Mouse (Mus musculus) fat pad, adult 2 months (tissue): ENCODE results near the gene Gak.

ENCODE experiments used
- DNase-seq: peaks from one replicate; pipeline ENCODE4 v3.0.0-alpha.2; 2011; ENCODE audit warnings: low read depth, low spot score; ENCODE audit errors: extremely low read depth

Gene Gak

GRCm38 (mm10) chr5:108602537-108602936, 27.0 kb downstream of the Gak start:
- peak; percentile 31 for DNase-seq

DNA sequence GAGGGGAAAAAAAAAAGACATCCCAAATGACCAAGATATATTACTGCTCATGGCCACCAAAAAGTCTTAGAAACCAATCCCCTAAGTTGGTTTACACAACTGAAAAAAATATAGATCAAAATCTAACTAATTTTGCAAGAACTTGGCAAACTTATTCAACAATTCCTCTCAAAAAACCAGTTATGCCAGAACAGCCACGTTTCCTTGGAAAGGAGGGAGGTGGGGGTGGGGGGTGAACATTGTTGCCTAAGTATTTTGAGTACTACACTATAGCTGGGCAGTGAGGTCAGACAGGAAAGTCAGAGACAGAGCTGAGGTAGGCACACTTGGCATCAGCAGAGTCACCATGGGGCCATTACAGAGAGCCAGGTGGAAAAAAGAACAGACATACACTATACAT, 29.6 kb downstream of the Gak start:
- peak; percentile 88 for DNase-seq

GRCm38 (mm10) chr5:108581361-108581891, 48.1 kb downstream of the Gak start:
- no peak for DNase-seq

DNA sequence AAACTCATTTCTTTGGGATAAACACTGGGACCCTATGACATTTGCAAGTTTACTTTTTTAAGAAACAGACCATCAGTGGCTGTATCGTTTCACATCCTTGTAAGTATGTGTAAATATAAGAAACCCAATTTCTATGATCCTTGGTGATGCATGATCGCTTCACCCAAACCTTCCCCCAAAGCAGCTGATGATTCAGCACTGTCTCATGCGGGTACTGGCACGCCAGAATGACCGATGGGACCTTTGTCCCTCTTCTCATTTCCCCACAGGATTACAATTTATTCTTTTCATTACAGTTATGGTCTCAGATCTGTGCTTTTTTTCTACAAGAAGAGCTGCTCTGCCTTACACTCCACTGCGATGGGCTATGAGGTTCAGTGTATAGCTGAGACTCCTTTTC, 56.5 kb downstream of the Gak start:
- DNase-seq, result no peak

DNA sequence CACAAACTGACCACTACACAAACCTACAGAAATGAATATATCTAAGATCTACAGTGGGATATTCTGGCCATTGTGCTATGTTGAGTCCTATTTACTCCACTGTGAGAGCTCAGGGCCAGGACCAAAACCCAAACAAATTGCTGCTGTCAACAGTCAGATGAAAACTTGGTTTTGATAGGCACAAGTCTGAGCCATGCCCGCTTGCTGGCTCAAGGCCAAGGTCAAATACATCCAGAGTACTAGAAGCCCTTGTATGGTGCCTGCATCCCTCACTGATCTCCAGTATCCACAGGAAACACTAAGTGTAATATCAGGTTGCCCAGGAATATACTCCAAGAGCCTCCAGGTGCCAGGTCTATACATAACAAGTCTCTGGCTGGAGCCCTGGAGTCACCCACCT, 58.6 kb downstream of the Gak start:
- no peak for DNase-seq

GRCm38 (mm10) chr5:108567104-108567503, 62.5 kb downstream of the Gak start:
- DNase-seq, result peak; percentile 7

GRCm38 (mm10) chr5:108566523-108566922, 63.0 kb downstream of the Gak start:
- DNase-seq, result no peak

DNA sequence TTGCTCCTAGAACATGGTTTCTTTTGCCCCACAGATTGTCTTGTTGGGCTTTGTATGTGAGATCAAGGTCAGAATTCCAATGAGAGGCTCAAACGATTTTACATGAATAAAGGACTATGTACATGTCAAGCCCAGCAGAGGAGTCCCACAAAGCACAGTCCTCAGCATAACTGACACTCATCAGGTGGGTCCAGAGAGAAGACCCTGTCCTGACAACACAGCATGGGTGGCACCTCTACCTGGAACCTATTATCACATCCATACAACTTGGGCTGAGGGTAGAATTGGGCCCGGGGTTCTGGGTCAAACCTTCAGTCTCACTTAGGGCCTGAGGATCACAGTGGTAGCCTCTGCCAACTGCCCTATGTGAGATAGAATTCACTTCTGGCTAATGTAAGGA, 64.2 kb downstream of the Gak start:
- DNase-seq, result no peak

- DNase-seq, result no peak
These were observed 65.2 kb downstream of the Gak start for GRCm38 (mm10) chr5:108564346-108564745.

- DNase-seq, result no peak
These were observed 67.1 kb downstream of the Gak start for GRCm38 (mm10) chr5:108562483-108562882.

GRCm38 (mm10) chr5:108556986-108557385, 72.6 kb downstream of the Gak start:
- DNase-seq, result no peak

DNA sequence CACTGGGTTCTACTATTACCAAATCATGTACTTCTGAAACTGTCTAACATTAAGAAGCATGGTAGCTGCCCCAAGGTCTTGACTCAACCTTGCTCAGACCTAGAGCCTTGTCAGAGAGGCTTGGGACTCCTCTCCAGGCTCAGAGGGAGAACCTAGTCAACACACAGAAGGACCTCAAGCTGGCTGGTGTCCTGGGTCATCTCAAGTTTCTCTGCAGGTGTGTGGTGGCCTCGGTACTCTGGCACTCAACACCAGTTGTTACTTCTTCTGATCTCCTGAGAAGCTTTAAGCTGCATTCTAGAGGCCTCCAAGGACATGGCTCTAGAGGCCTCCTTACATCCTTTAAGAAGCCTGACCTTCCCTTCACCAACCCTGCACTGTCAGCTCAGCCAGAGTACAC, 75.5 kb downstream of the Gak start:
- DNase-seq, result no peak

DNA sequence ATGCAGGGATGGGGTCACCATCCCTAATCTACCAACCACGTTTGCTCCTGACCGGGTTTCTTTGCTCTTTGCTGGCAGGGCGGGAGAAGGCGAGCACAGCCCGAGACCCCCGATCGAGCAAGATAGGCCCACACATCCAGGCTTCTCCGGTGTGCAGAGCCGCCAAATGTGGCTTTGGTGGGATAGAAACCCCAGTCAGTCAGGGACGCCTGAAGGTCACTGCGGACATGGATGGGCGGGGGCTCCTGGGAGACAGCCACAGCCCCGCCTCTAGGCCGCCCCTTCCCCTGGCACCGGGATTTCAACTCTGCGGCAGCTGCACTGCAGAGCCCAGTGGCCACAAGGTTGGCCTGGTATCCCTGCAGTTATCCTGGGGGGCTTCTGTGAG, 79.4 kb downstream of the Gak start:
- no peak for DNase-seq

- DNase-seq, result no peak
These were observed 79.9 kb downstream of the Gak start, which contains the start of gene Cplx1 for GRCm38 (mm10) chr5:108549489-108550206. Cplx1 (minus strand) TSS chr5:108550024.

DNA sequence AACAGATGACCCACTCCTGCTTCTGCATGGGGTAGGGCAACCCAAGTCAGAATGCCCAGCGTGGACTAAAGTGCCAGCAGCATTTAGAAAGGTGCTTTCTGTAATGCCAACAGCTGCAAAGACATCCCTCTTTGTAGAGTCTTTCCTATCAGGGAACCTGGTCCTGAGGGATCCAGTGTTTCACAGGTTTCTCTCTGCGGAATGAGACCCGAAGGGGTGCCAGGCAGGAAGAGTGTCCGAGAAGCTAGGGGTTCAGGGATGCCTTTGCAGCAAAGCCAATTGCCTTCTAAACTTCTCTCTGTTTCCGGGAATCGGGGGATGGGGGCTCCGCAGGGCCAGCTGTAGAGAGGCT, 80.4 kb downstream of the Gak start:
- DNase-seq, result no peak

- DNase-seq, result no peak
These were observed 81.9 kb downstream of the Gak start for GRCm38 (mm10) chr5:108547636-108548035.

DNA sequence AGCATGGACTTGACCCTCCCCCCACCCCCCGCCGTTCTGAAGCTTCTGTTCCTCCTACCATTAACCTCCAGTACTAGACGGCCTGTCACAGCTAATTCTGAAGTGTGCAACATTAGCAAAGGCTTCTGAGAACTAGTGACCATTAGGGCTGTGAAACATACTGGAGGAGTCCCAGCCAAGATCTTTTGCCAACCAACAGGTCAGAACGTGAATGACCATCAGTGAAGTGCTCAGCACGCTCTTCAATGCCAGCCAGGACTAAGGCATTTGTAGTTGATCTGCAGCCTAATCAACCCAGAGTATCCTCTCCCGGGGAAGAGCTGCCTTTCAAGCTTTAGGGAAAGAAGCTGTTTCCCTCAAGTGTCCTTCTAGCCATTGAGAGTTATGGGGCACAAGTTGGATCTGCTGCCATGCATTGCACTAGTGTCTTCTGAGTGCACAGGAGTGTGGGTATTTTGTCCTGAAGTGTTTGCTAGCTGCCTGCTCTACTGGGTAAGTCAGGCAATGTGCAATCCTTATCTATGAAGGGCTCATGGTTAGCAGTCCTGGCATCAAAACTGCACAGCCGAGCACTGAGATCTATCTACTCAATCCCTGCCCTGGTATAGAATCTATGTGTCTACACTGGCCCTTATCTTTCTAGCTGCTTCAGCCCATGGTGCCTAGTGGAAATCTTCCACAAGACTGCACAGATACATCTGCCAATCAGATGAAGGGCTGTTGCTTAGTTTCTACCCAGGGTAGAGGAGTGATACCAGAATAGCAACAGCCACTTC, 85.9 kb downstream of the Gak start:
- no peak for DNase-seq

GRCm38 (mm10) chr5:108534188-108534587, 95.4 kb downstream of the Gak start:
- DNase-seq, result no peak

GRCm38 (mm10) chr5:108522597-108522996, 107.0 kb downstream of the Gak start:
- DNase-seq, result no peak

GRCm38 (mm10) chr5:108521896-108522295, 107.7 kb downstream of the Gak start:
- no peak for DNase-seq

DNA sequence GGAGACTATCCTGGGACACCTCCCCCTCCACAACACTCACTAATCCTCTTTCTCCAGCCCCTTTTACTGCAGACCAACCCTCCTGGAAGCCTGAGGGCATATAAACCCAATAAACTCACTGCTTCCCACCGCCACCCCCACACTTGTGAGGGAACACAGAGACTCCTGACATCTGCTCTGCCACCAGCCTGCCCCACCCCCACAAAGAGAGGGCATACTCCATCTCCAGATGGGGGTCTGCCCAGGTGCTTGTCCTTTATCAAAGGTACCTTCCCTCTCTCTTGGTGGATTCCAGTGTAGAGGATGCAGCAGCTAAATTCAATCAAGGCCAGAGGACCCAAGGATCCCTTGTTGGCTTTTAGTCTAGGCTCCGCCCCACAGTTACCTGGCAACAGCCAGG, 108.5 kb downstream of the Gak start:
- DNase-seq, result no peak

DNA sequence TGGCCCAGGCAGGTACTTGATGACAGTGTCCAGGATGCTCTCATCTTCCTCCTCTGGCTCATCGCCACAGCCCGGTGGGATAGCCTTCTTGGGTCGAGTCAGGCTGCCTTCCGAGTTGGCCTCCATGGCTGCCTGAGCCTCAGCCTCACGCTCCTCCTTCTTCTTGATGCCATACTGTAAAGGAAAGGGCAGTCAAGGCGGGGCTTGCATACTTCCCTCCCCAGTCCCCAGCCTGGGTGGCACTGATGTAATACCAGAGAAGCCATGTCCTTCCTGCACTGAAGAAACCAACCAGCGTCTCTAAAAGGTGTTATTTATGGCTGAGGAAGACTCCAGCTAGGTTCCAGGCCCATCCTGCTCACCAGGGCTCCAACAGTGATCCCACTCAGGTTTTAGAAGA, 109.4 kb downstream of the Gak start:
- no peak for DNase-seq
